Mouse (Mus musculus): ENCODE data around the gene Slc27a1.

The Slc27a1 gene

DNA sequence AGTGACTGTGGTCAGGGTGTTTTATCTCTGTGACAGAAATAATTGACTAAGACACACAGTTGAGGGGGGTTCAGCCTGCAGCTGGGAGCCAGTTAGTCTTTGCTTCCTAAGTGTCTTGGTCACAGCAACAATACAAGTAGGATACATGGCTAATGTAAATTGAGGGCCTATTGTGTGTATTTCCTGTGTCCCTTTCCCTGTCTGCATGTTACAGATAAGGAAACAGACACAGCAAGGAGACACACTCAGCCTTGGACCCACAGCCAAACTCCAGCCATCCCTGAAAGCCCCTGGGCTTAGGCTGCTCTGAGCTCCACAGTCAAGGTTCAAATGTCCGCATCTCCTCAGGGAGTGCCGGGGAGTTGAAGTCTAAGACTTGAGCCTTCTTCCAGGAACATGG lies 14.0 kb upstream of the Slc27a1 start:
- no peak for DNase-seq (ENCODE audit: low spot score in 2 of 2)

DNA sequence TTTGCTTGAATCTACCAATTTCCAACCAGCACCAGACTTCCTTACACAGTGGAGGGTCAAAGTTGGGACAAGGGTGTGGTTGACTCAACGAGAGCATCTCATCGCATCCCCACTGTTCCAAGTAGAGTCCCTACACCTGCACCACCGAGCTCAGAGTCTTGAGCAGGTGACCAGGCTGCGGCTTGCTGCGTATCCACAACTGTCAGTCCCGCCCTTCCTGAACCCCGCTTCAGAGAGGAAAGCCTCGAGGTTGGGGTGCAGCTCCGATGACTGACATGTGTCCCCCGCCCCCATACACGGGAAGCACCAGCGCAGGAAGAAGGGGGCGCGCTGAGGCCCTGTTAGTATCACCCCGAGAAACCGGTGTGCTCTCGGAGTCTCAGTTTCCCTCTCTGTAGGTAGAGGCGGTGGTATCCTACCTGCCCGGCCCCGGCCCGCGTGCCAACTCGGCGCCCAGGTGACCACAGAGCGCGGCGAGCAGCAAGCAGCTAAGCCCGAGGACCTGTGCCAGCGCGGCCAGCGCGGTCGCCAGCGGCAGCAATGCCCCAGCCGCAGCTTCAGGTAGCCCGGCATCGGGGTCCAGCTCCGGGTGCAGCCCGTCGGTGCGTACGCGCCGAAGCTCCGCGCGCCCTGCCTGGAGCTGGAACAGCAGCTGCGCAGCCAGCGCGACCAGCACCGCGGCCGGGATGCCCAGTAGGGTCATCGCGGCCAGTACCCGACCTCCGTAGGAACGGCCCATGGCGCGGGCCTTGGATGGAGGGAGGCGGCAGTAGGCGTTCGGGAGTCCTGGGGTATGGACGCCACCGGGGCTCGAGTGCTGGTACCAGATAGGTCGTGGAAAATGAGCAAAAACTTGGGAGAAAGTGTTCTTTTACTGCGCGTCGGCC lies 10.4 kb upstream of the Slc27a1 start, which contains the start of gene Tmem221:
Gene Tmem221 (minus strand): TSS at position 801 of the 887 bp plus-strand sequence.
- no peak for DNase-seq (ENCODE audit: low spot score in 2 of 2)

- peak; percentile 56 to 66 for DNase-seq (ENCODE audit: low spot score in 2 of 2)
Observed at GRCm38 (mm10) chr8:71558958-71559690, 9.6 kb upstream of the Slc27a1 start.

GRCm38 (mm10) chr8:71560071-71560470 lies 8.6 kb upstream of the Slc27a1 start:
- no peak for DNase-seq (ENCODE audit: low spot score in 2 of 2)

DNA sequence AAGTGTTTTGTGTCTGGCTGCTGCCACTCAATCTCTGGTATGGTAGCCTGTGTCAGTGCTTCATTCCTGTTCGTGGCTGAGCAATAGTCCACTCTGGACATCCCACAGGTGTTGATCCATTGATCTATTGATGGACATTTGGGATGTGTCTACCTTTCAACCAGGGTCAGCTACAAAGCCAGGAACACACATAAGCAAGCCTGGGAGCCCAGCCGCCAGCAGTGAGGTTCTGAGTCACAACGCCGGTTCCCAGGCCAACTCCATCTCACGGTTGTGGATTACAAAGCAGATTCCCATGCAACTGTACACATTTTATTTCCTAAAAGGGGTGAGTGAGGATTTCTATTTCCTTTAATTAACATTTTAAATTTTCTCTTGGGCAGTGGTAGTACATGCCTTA lies 7.9 kb upstream of the Slc27a1 start:
- no peak for DNase-seq (ENCODE audit: low spot score in 2 of 2)

DNA sequence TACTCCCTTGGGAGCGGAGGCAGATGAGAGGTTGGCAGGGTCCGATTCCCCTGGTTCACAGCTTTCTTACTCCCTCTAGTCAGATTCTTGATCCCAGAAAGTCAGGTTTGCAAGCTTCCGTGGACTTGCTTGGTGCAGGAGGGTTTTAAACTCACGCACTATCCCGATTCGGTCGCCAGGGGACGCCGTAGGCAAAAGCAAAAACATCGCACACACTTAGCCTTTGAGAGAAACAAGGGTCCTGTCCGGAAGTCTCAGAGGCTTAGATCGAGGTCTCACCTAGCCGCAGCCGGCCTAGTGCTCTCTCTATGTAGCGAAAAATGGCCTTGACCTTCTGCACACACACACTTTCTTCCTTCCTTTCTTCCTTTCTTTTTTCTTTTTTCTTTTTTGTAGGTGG lies 7.3 kb upstream of the Slc27a1 start:
- DNase-seq (ENCODE audit: low spot score in 2 of 2) = peak in 1 of 2 experiments; percentile 45

GRCm38 (mm10) chr8:71562751-71563150 lies 5.9 kb upstream of the Slc27a1 start:
- peak; percentile 68 to 84 for DNase-seq (ENCODE audit: low spot score in 2 of 2)

DNA sequence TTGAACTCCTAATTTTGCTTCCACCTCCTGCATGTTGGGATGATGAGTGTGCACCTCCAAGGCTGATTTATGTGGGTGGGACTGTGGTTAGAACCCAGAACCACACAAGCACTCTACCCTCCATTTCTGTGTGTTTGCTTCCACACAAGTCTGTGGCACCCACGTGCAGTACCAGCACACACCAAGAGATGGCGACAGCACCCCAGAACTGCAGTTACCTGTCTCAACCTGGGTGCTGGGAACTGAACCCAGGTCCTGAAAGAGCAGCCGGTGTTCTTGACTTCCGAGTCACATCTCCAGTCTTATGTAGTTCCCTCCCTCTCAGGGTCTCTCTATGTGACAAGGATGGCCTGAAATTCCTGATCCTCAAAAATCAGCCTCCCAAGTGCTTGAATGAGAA lies 4.7 kb upstream of the Slc27a1 start:
- DNase-seq (ENCODE audit: low spot score in 2 of 2) = no peak

- no peak for DNase-seq (ENCODE audit: low spot score in 2 of 2)
Observed at GRCm38 (mm10) chr8:71566501-71566900, 2.2 kb upstream of the Slc27a1 start, which contains the start of gene Nxnl1. TSS of gene Nxnl1 (minus strand) at chr8:71566601.

DNA sequence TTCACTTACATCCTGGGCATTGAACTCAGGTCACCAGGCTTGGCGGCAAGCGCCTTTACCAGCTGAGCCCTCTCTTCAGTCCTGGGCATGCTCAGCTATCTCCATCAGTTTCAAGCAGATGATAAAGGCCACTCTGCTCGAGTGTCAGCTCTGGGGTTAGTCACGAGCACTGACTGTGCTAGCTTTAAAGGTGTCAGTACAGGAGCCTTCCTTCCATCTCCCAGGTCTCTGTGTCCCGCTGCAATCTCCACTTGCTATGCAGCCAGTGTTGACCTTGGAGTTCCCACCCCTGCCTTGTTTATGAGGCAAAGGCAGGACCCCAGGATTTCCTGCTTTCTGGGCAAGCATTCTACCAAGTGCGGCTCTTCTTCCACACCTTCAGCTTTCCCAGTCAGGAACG lies 1.1 kb upstream of the Slc27a1 start:
- DNase-seq (ENCODE audit: low spot score in 2 of 2) = no peak

GRCm38 (mm10) chr8:71568941-71569340 lies 259 bp downstream of the Slc27a1 start:
- no peak for DNase-seq (ENCODE audit: low spot score in 2 of 2)

GRCm38 (mm10) chr8:71569366-71570290 lies 946 bp downstream of the Slc27a1 start:
- peak in 1 of 2 experiments; percentile 54 for DNase-seq (ENCODE audit: low spot score in 2 of 2)

- peak; percentile 61 to 66 for DNase-seq (ENCODE audit: low spot score in 2 of 2)
Observed at GRCm38 (mm10) chr8:71570291-71570954, 1.7 kb downstream of the Slc27a1 start.

GRCm38 (mm10) chr8:71572077-71572476 lies 3.4 kb downstream of the Slc27a1 start:
- DNase-seq (ENCODE audit: low spot score in 2 of 2) = no peak

DNA sequence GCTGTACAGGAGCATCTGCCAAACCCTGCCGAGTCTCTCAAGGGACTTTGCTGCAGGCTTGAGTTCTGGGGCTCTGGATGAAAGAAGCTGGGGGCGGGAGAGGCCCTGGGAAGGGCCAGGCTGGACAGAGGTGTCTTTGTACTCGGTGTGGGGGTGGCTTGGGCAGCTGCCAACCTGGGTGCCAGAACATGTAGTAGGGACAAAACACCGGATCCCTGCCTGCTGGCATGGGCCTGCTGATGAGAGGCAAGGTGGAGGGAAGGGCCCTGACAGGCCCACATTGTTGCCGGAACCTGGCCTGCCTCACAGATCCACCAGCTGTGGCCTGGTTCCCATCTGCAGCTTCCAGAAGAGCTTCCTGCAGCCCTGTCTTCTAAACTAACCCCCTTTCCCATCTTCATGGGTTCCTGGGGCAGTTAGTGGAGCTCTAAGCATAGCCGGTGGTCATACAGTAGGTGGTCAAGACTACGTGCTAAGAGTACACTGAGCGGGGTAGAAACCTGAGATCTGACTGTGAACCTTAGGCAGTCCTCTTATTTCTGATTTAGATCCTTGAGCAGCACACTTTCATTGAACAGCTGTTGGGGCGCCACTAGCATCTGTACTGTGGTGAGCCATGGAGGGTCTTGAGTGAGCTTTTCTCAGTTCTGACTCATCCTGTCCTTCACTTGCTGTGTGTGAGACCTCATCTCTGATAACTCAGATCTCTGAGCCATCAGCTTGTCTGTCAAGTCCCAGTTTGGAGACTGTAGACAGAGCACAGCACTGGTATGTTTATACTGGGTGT lies 4.4 kb downstream of the Slc27a1 start:
- no peak for DNase-seq (ENCODE audit: low spot score in 2 of 2)

DNA sequence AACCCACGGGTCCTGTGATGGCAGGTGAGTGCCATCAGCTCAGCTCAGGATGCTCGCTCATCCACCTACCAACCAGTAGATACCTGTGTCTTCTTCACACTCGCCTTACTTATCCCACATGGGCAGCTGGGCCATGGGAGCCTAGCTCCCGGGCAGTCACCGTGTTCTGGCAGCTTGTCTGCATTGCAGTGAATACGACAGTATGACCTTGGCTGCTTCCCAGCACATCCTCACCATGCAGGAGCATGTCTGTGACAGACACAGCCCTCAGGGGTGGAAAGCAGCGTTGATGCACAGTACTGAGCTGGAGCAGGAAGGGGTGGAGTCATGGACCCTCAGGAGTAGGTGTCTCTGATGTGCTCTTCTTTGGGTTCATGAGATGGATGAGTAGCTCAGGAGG lies 5.7 kb downstream of the Slc27a1 start:
- DNase-seq (ENCODE audit: low spot score in 2 of 2) = no peak

DNA sequence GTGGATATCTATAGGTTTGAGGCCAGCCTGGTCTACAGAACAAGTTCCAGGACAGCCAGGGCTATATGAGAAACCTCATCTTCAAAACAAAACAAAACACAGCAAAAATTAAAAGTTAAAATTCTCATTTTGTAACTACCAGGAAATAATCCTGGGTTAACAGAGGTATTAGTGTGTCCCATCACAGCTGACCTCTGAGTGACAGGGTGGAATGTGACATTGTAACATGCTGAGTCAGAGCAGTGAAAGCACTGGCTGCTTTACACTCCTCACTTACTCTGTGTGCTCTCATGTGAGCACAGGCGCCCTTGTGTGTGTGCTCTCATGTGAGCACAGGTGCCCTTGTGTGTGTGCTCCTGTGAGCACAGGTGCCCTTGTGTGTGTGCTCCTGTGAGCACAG lies 6.3 kb downstream of the Slc27a1 start:
- no peak for DNase-seq (ENCODE audit: low spot score in 2 of 2)

GRCm38 (mm10) chr8:71577856-71578387 lies 9.2 kb downstream of the Slc27a1 start:
- no peak for DNase-seq (ENCODE audit: low spot score in 2 of 2)

DNA sequence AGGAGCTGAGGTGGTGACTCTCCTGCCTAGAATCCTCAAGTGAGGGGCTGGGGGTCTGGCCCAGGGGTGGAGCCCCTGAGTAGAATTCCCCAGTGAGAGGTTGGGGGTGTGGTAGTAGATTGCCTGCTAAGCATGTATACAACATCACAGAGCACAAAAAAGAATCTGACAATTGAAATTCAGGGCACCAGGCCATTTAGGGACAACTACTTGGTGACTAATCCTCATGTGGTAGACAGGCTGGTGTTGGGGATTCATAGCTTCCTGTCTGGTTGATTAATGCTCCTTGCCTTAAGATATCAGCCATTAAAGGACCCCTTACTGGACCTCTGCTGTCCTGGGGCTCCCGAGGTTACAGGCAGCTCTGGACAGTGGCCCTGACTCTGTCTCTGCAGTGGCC lies 10.3 kb downstream of the Slc27a1 start:
- no peak for DNase-seq (ENCODE audit: low spot score in 2 of 2)

DNA sequence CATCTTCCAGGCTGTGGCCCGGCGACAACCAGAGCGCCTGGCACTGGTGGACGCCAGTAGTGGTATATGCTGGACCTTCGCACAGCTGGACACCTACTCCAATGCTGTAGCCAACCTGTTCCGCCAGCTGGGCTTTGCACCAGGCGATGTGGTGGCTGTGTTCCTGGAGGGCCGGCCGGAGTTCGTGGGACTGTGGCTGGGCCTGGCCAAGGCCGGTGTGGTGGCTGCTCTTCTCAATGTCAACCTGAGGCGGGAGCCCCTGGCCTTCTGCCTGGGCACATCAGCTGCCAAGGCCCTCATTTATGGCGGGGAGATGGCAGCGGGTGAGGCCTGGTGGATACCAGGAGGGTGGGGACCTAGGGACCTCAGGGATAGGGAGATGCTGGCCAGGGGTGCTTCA lies 10.8 kb downstream of the Slc27a1 start:
- DNase-seq (ENCODE audit: low spot score in 2 of 2) = no peak

Measured in spleen, postnatal 14 days (tissue).